Mouse (Mus musculus): ENCODE data around the gene Il24. TPM values are rescaled to one million over a fixed set of nuclear protein-coding genes. Genes with fewer than 3 reads are reported as not detected.

Il24 gene
- not detected in 2 replicates for polyA plus RNA-seq (2015; fragmentation: Nextera tagmentation; extraction: Ambion mirVana)

- Histone ChIP-seq H3K27me3 (ENCODE audit: insufficient read depth, low read length) (no peaks in the 10 kb centered on the region), H3K27ac (ENCODE audit: low read depth) (no peak within 1 kb of the TSS), H3K9ac (replicated peaks) (no peak within 1 kb of the TSS), H3K36me3 (replicated peaks; ENCODE audit: insufficient read depth, low read length) (no peaks in the 10 kb centered on the region), H3K9me3 (ENCODE audit: low read length) (no peaks in the 10 kb centered on the region), H3K4me3 (ENCODE audit: low read depth, low read length) (no peak within 1 kb of the TSS), H3K4me1 (ENCODE audit: insufficient read depth) (no peaks in the 10 kb centered on the region), H3K4me2 (ENCODE audit: low read depth, low read length) (no peak within 1 kb of the TSS)
- TF ChIP-seq EP300 (IDR thresholded peaks at IDR 0.05; ENCODE audit: low read depth) = no peak
- TF ChIP-seq CTCF (IDR thresholded peaks at IDR 0.05; ENCODE audit: low read depth) = no peak
- DNase-seq = no peak
- no peak for ATAC-seq
Measured at GRCm38 (mm10) chr1:130887354-130887753, at the start of gene Il24. Gene Il24 (minus strand): TSS chr1:130887454.

GRCm38 (mm10) chr1:130936351-130936750, 49.1 kb upstream of the Il24 start:
- ATAC-seq (no peak), DNase-seq (no peak)
- H3K4me2 ChIP-seq (ENCODE audit: low read depth, low read length) = no peak overlapping the region
- H3K27ac ChIP-seq (ENCODE audit: low read depth) = no peak overlapping the region
- no peaks in the 10 kb centered on the region for H3K36me3 ChIP-seq (replicated peaks; ENCODE audit: insufficient read depth, low read length)
- no peak for TF ChIP-seq CTCF (IDR thresholded peaks at IDR 0.05; ENCODE audit: low read depth)
- no peak for TF ChIP-seq EP300 (IDR thresholded peaks at IDR 0.05; ENCODE audit: low read depth)
- 73% methylated on average over 6 of the region's 6 CpGs for WGBS (ENCODE audit: insufficient replicate concordance)
- no peak overlapping the region for H3K4me3 ChIP-seq (ENCODE audit: low read depth, low read length)
- H3K9ac ChIP-seq (replicated peaks) = no peak overlapping the region
- no peaks in the 10 kb centered on the region for H3K27me3 ChIP-seq (ENCODE audit: insufficient read depth, low read length)
- no peaks in the 10 kb centered on the region for H3K4me1 ChIP-seq (ENCODE audit: insufficient read depth)
- no peaks in the 10 kb centered on the region for H3K9me3 ChIP-seq (ENCODE audit: low read length)

GRCm38 (mm10) chr1:130926484-130926883, 39.2 kb upstream of the Il24 start:
- DNase-seq (no peak), ATAC-seq (no peak)

GRCm38 (mm10) chr1:130918323-130918980, 31.2 kb upstream of the Il24 start:
- H3K4me2 ChIP-seq (ENCODE audit: low read depth, low read length) = no peak overlapping the region
- no peaks in the 10 kb centered on the region for H3K36me3 ChIP-seq (replicated peaks; ENCODE audit: insufficient read depth, low read length)
- no peak for DNase-seq
- 12% methylated on average over 1 of the region's 1 CpGs for WGBS (ENCODE audit: insufficient replicate concordance)
- no peak overlapping the region for H3K4me3 ChIP-seq (ENCODE audit: low read depth, low read length)
- no peak overlapping the region for H3K9ac ChIP-seq (replicated peaks)
- H3K27me3 ChIP-seq (ENCODE audit: insufficient read depth, low read length) = no peaks in the 10 kb centered on the region
- no peaks in the 10 kb centered on the region for H3K9me3 ChIP-seq (ENCODE audit: low read length)
- no peak for ATAC-seq
- H3K27ac ChIP-seq (ENCODE audit: low read depth) = no peak overlapping the region
- H3K4me1 ChIP-seq (ENCODE audit: insufficient read depth) = no peaks in the 10 kb centered on the region
- TF ChIP-seq EP300 (IDR thresholded peaks at IDR 0.05; ENCODE audit: low read depth) (no peak), CTCF (IDR thresholded peaks at IDR 0.05; ENCODE audit: low read depth) (no peak)

More at GRCm38 (mm10) chr1:130926484-130926883, 39.2 kb upstream of the Il24 start:
- Histone ChIP-seq H3K9ac (replicated peaks) (no peak overlapping the region), H3K4me3 (ENCODE audit: low read depth, low read length) (no peak overlapping the region), H3K4me1 (ENCODE audit: insufficient read depth) (no peaks in the 10 kb centered on the region), H3K36me3 (replicated peaks; ENCODE audit: insufficient read depth, low read length) (no peaks in the 10 kb centered on the region), H3K27ac (ENCODE audit: low read depth) (no peak overlapping the region), H3K4me2 (ENCODE audit: low read depth, low read length) (no peak overlapping the region), H3K9me3 (ENCODE audit: low read length) (no peaks in the 10 kb centered on the region), H3K27me3 (ENCODE audit: insufficient read depth, low read length) (no peaks in the 10 kb centered on the region)
- TF ChIP-seq EP300 (IDR thresholded peaks at IDR 0.05; ENCODE audit: low read depth) = no peak
- TF ChIP-seq CTCF (IDR thresholded peaks at IDR 0.05; ENCODE audit: low read depth) = peak; percentile 48

GRCm38 (mm10) chr1:130911401-130912010, 24.3 kb upstream of the Il24 start, which contains the start of gene Il20:
Gene Il20 (minus strand): TSS chr1:130911451.
- Histone ChIP-seq H3K4me1 (ENCODE audit: insufficient read depth) (no peaks in the 10 kb centered on the region), H3K4me2 (ENCODE audit: low read depth, low read length) (no peak within 1 kb of the TSS), H3K27ac (ENCODE audit: low read depth) (no peak within 1 kb of the TSS), H3K4me3 (ENCODE audit: low read depth, low read length) (no peak within 1 kb of the TSS), H3K27me3 (ENCODE audit: insufficient read depth, low read length) (no peaks in the 10 kb centered on the region), H3K36me3 (replicated peaks; ENCODE audit: insufficient read depth, low read length) (no peaks in the 10 kb centered on the region), H3K9ac (replicated peaks) (no peak within 1 kb of the TSS), H3K9me3 (ENCODE audit: low read length) (no peaks in the 10 kb centered on the region)
- DNase-seq = no peak
- whole genome bisulfite sequencing (ENCODE audit: insufficient replicate concordance) = 77% methylated on average over 12 of the region's 12 CpGs
- TF ChIP-seq CTCF (IDR thresholded peaks at IDR 0.05; ENCODE audit: low read depth) = no peak
- no peak for TF ChIP-seq EP300 (IDR thresholded peaks at IDR 0.05; ENCODE audit: low read depth)
- no peak for ATAC-seq

GRCm38 (mm10) chr1:130902505-130902904, 15.3 kb upstream of the Il24 start:
- H3K27ac ChIP-seq (ENCODE audit: low read depth) = no peak overlapping the region
- 61% methylated on average over 7 of the region's 7 CpGs for whole genome bisulfite sequencing (ENCODE audit: insufficient replicate concordance)
- DNase-seq (no peak), ATAC-seq (no peak)
- no peak overlapping the region for H3K9ac ChIP-seq (replicated peaks)
- no peak for TF ChIP-seq CTCF (IDR thresholded peaks at IDR 0.05; ENCODE audit: low read depth)
- no peak for TF ChIP-seq EP300 (IDR thresholded peaks at IDR 0.05; ENCODE audit: low read depth)
- H3K36me3 ChIP-seq (replicated peaks; ENCODE audit: insufficient read depth, low read length) = no peaks in the 10 kb centered on the region
- no peaks in the 10 kb centered on the region for H3K4me1 ChIP-seq (ENCODE audit: insufficient read depth)
- H3K4me3 ChIP-seq (ENCODE audit: low read depth, low read length) = no peak overlapping the region
- no peaks in the 10 kb centered on the region for H3K9me3 ChIP-seq (ENCODE audit: low read length)
- no peaks in the 10 kb centered on the region for H3K27me3 ChIP-seq (ENCODE audit: insufficient read depth, low read length)
- no peak overlapping the region for H3K4me2 ChIP-seq (ENCODE audit: low read depth, low read length)
